Mouse (Mus musculus) kidney, embryonic 15.5 days (tissue): Measurements from ENCODE around the gene Lrrtm4. TPM values are rescaled to one million over a fixed set of nuclear protein-coding genes. Genes with fewer than 3 reads are reported as not detected.

Experiments used
- ATAC-seq: fragments of 200-750 bp; cut with Nextera tagmentation; replicated peaks from 2 replicates; pipeline ENCODE4 v1.8.0; 2017; ENCODE audit warnings: moderate TSS enrichment; ENCODE audit not compliant: low FRiP score
- H3K27ac ChIP-seq: fragments of 300-500 bp; sonication (generic); 2 replicates; pipeline ENCODE4 v1.5.1; 2015; ENCODE audit warnings: mild to moderate bottlenecking, inconsistent platforms
- H3K27me3 ChIP-seq: fragments of 300-500 bp; sonication (generic); 2 replicates; pipeline ENCODE4 v1.6.1; 2015; ENCODE audit warnings: inconsistent platforms
- H3K36me3 ChIP-seq: fragments of 300-500 bp; sonication (generic); 2 replicates; pipeline ENCODE4 v1.6.1; 2015; ENCODE audit warnings: inconsistent platforms
- H3K4me1 ChIP-seq: fragments of 300-500 bp; sonication (generic); 2 replicates; pipeline ENCODE4 v1.6.1; 2015; ENCODE audit warnings: inconsistent platforms
- H3K4me2 ChIP-seq: fragments of 300-500 bp; sonication (generic); 2 replicates; pipeline ENCODE4 v1.6.1; 2015; ENCODE audit warnings: moderate library complexity, mild to moderate bottlenecking, inconsistent platforms
- H3K4me3 ChIP-seq: fragments of 300-500 bp; sonication (generic); replicated peaks from 2 replicates; pipeline ENCODE4 v1.5.1; 2015; ENCODE audit warnings: mild to moderate bottlenecking, inconsistent platforms
- H3K9ac ChIP-seq: fragments of 300-500 bp; sonication (generic); 2 replicates; pipeline ENCODE4 v1.6.1; 2015; ENCODE audit warnings: mild to moderate bottlenecking, inconsistent platforms
- H3K9me3 ChIP-seq: fragments of 300-500 bp; sonication (generic); replicated peaks from 2 replicates; pipeline ENCODE4 v1.6.1; 2016; ENCODE audit warnings: inconsistent platforms
- WGBS: fragments of 180-500 bp; shearing (Covaris S2); methylation state at CpG from one replicate; pipeline ENCODE4 v1.1.7; 2015; ENCODE audit warnings: mixed read lengths; 5-methylcytosine and 5-hydroxymethylcytosine counted together
- polyA plus RNA-seq: library from polyadenylated mRNA; unstranded; fragments of >200 nt; fragmentation: Nextera tagmentation; extraction: Ambion mirVana; gene quantifications from 2 replicates; pipeline ENCODE4 v1.2.1, GENCODE M21; 2015

Gene Lrrtm4
- polyA plus RNA-seq, 1 experiment from 2014 or later, result 0.97 TPM

DNA sequence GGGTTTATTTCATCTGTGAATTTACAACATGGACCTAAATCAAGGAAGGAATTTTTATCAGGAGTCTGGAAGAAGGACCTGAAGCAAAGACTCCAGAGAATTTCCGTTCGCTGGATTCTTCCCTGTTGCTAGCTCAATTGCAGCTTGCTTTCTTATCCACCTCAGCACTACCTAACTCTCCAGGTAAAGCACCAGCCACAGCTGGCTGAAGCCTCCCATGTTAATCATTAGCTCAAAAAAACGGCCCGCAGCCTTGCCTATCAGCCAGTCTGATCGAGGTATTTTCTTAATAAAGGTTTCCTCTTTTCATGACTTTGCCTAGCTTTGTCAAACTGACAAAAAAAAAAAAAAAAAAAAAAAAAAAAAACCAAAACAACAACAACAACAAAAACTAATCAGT lies 805.1 kb downstream of the Lrrtm4 start:
- 73% methylated on average over 5 of the region's 5 CpGs for WGBS
- peak; percentile 81 for ATAC-seq
- Histone ChIP-seq H3K9me3 (no peaks in the 10 kb centered on the region), H3K4me3 (no peak overlapping the region), H3K4me2 (no peak overlapping the region), H3K27me3 (no peaks in the 10 kb centered on the region), H3K9ac (no peak overlapping the region), H3K4me1 (no peaks in the 10 kb centered on the region), H3K36me3 (no peaks in the 10 kb centered on the region), H3K27ac (no peak overlapping the region)

DNA sequence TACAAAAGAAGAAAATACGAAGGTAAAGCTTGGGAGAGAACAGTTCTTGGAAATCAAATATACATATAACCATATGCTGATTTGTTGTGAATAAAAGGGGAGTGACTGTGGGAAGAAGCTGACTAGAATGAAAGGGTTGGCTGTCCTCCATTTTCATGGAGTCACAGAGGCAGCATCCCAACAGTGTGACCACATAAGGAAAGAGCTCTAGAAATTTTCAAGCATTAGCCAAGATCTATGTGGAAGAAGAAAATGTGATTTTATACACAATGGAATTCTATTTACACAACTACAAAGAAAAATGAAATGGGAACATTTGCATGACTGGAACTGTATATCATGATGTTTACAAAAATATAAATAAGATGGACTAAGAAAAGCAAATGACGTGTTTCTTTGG lies 821.1 kb downstream of the Lrrtm4 start:
- Histone ChIP-seq H3K9ac (no peak overlapping the region), H3K27ac (no peak overlapping the region), H3K4me1 (no peaks in the 10 kb centered on the region), H3K36me3 (no peaks in the 10 kb centered on the region), H3K27me3 (no peaks in the 10 kb centered on the region), H3K4me3 (no peak overlapping the region), H3K4me2 (no peak overlapping the region), H3K9me3 (no peaks in the 10 kb centered on the region)
- 78% methylated on average over 2 of the region's 2 CpGs for WGBS
- ATAC-seq, result no peak

DNA sequence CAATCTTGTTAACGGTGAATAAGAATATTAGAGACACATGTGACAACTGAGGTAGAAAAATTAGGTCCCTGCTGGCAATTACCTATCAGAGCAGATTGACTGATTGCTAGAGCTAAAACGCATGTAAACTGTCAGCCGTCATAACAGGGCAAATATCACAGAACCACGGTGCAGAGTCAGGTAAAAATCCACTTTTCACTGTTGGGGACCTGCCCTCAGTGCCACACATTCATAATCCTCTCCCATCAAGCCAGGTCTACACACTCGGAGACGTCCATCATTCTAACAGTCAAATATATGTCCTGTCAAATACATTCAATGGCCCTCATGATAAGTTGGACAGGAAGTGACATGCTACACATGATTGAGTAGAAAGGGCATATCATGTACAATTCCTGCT lies 826.6 kb downstream of the Lrrtm4 start:
- no peak overlapping the region for H3K27ac ChIP-seq
- H3K4me1 ChIP-seq, result no peaks in the 10 kb centered on the region
- no peak overlapping the region for H3K9ac ChIP-seq
- no peak for ATAC-seq
- no peak overlapping the region for H3K4me2 ChIP-seq
- H3K4me3 ChIP-seq, result no peak overlapping the region
- 75% methylated on average over 6 of the region's 6 CpGs for WGBS
- no peaks in the 10 kb centered on the region for H3K27me3 ChIP-seq
- H3K36me3 ChIP-seq, result no peaks in the 10 kb centered on the region
- no peaks in the 10 kb centered on the region for H3K9me3 ChIP-seq

- Histone ChIP-seq H3K36me3 (no peaks in the 10 kb centered on the region), H3K4me3 (no peak overlapping the region), H3K9ac (no peak overlapping the region), H3K4me1 (no peaks in the 10 kb centered on the region), H3K4me2 (no peak overlapping the region), H3K27ac (no peak overlapping the region), H3K9me3 (no peaks in the 10 kb centered on the region), H3K27me3 (no peaks in the 10 kb centered on the region)
- ATAC-seq, result no peak
- 72% methylated on average over 13 of the region's 13 CpGs for WGBS
Observed at GRCm38 (mm10) chr6:80856910-80857543, 838.4 kb downstream of the Lrrtm4 start.

Other genes starting within 250 kb of the Lrrtm4 start
- not detected in 2 replicates for gene Gm20594, start 201.0 kb upstream of the Lrrtm4 start, polyA plus RNA-seq